Mouse (Mus musculus) liver, postnatal 0 days (tissue): Measurements from ENCODE around the gene Tbxas1. TPM values are rescaled to one million over a fixed set of nuclear protein-coding genes. Genes with fewer than 3 reads are reported as not detected.

ENCODE experiments used
- ATAC-seq: fragments of 200-750 bp; cut with Nextera tagmentation; 2 replicates; pipeline ENCODE4 v1.8.0; 2017; ENCODE audit warnings: mild to moderate bottlenecking, moderate library complexity
- DNase-seq: peaks from one replicate; pipeline ENCODE4 v3.0.0-alpha.2; 2016
- H3K27ac ChIP-seq: fragments of 300-500 bp; sonication (generic); 2 replicates; pipeline ENCODE4 v1.5.1; 2014; ENCODE audit warnings: antibody characterized with exemption, moderate library complexity, mild to moderate bottlenecking, low read depth
- H3K27me3 ChIP-seq: fragments of 300-500 bp; sonication (generic); 2 replicates; pipeline ENCODE4 v1.6.1; 2014; ENCODE audit warnings: low read length, control low read depth, mixed read lengths; ENCODE audit not compliant: insufficient read depth
- H3K36me3 ChIP-seq: fragments of 300-500 bp; sonication (generic); replicated peaks from 2 replicates; pipeline ENCODE4 v1.6.1; 2014; ENCODE audit warnings: mild to moderate bottlenecking, control low read depth, low read length, moderate library complexity, mixed read lengths; ENCODE audit not compliant: insufficient read depth
- H3K4me1 ChIP-seq: fragments of 300-500 bp; sonication (generic); 2 replicates; pipeline ENCODE4 v1.6.1; 2014; ENCODE audit warnings: antibody characterized with exemption, mild to moderate bottlenecking, control low read depth; ENCODE audit not compliant: insufficient read depth
- H3K4me2 ChIP-seq: fragments of 300-500 bp; sonication (generic); 2 replicates; pipeline ENCODE4 v1.6.1; 2014; ENCODE audit warnings: low read depth, mild to moderate bottlenecking, low read length, moderate library complexity, mixed read lengths
- H3K4me3 ChIP-seq: fragments of 300-500 bp; sonication (generic); 2 replicates; pipeline ENCODE4 v1.5.1; 2014; ENCODE audit warnings: low read depth, low read length
- H3K9ac ChIP-seq: fragments of 300-500 bp; sonication (generic); replicated peaks from 2 replicates; pipeline ENCODE4 v1.6.1; 2014; ENCODE audit warnings: mild to moderate bottlenecking, moderate library complexity
- H3K9me3 ChIP-seq: fragments of 300-500 bp; sonication (generic); 2 replicates; pipeline ENCODE4 v1.6.1; 2016; ENCODE audit warnings: mild to moderate bottlenecking, control low read depth, low read length, mixed read lengths
- CTCF ChIP-seq: sonication (generic); IDR thresholded peaks from 2 replicates; pipeline ENCODE4 v1.5.1; 2016; ENCODE audit warnings: antibody characterized with exemption, low read depth
- EP300 ChIP-seq: IDR thresholded peaks from 2 replicates; pipeline ENCODE4 v1.6.1; 2016; ENCODE audit warnings: antibody characterized with exemption, low read depth, mild to moderate bottlenecking
- WGBS: fragments of 180-500 bp; shearing (Covaris S2); extraction: QIAGEN DNeasy Blood & Tissue Kit; methylation state at CpG from one replicate; pipeline ENCODE4 v1.1.7; 2014; ENCODE audit not compliant: insufficient replicate concordance; 5-methylcytosine and 5-hydroxymethylcytosine counted together
- polyA plus RNA-seq: library from polyadenylated mRNA; unstranded; fragments of >200 nt; fragmentation: Nextera tagmentation; extraction: Ambion mirVana; gene quantifications from 2 replicates; pipeline ENCODE4 v1.2.1, GENCODE M21; 2015

Tbxas1 gene
- polyA plus RNA-seq, 1 experiment from 2014 or later: 10.3 TPM

- no peaks in the 10 kb centered on the region for H3K9me3 ChIP-seq
- no peaks in the 10 kb centered on the region for H3K36me3 ChIP-seq
- TF ChIP-seq EP300 (no peak), CTCF (no peak)
- 0 out of 2 replicates have a peak overlapping the region, but pooled peaks have one; percentile 8 for H3K27ac ChIP-seq
- peaks cover 8% of the 10 kb centered on the region for H3K4me1 ChIP-seq
- peak; percentile 29; the same call in 1 of the 2 replicates for ATAC-seq
- no peak overlapping the region for H3K4me3 ChIP-seq
- no peak for DNase-seq
- WGBS: 69% methylated on average over 12 of the region's 12 CpGs
- no peak overlapping the region for H3K4me2 ChIP-seq
- H3K9ac ChIP-seq: no peak overlapping the region
- H3K27me3 ChIP-seq: no peaks in the 10 kb centered on the region
These were observed 128.8 kb downstream of the Tbxas1 start for GRCm38 (mm10) chr6:39004003-39004473.

- Histone ChIP-seq H3K9me3 (no peaks in the 10 kb centered on the region), H3K4me2 (no peak overlapping the region), H3K36me3 (no peaks in the 10 kb centered on the region), H3K27me3 (no peaks in the 10 kb centered on the region), H3K27ac (no peak overlapping the region), H3K9ac (no peak overlapping the region), H3K4me3 (no peak overlapping the region), H3K4me1 (peaks cover 8% of the 10 kb centered on the region)
- ATAC-seq: no peak
- WGBS: 70% methylated on average over 20 of the region's 20 CpGs
- TF ChIP-seq EP300: no peak
- TF ChIP-seq CTCF: no peak
- DNase-seq: no peak
These were observed 130.2 kb downstream of the Tbxas1 start for GRCm38 (mm10) chr6:39005267-39005944.

DNA sequence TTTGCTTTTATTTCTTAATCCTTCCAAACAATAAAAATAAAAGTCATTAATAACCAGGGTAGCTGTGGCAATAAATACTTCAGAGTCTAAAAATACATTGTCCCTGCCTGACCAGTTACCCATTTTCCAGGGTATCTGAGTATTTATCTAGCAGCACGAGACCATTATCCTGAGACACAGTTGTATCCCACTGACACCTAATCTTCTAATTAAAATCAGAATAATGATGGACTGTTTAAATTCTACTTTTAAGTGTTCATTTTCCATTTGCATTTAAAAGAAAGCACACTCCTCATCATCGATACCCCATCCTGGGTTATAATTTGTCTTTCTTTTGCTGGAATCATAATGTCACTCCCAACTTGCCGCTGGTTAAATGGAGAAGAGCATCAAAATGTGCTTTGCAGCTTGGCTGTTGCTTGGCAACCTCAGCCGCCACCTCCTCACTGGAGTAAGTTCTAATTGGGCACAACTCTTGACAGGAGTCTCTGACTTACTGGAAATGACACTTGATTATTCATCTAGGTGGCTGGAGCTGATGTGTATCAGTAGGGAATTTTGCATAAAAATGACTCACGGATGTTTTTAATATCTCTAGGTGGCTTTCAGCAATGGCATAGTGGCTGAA is 130.9 kb downstream of the Tbxas1 start:
- no peak for TF ChIP-seq CTCF
- no peak for TF ChIP-seq EP300
- Histone ChIP-seq H3K9me3 (no peaks in the 10 kb centered on the region), H3K4me1 (peaks cover 8% of the 10 kb centered on the region), H3K27me3 (no peaks in the 10 kb centered on the region), H3K4me2 (no peak overlapping the region), H3K9ac (no peak overlapping the region), H3K4me3 (no peak overlapping the region), H3K27ac (no peak overlapping the region), H3K36me3 (no peaks in the 10 kb centered on the region)
- WGBS: 84% methylated on average over 5 of the region's 5 CpGs
- DNase-seq (no peak), ATAC-seq (no peak)

GRCm38 (mm10) chr6:39007223-39007622 is 132.0 kb downstream of the Tbxas1 start:
- peak; percentile 47 for DNase-seq
- TF ChIP-seq CTCF: no peak
- TF ChIP-seq EP300: no peak
- 42% methylated on average over 5 of the region's 5 CpGs for WGBS

GRCm38 (mm10) chr6:39008116-39008515 is 132.9 kb downstream of the Tbxas1 start:
- DNase-seq: no peak
- H3K4me2 ChIP-seq: no peak overlapping the region
- no peak overlapping the region for H3K9ac ChIP-seq
- TF ChIP-seq EP300 (no peak), CTCF (no peak)
- no peaks in the 10 kb centered on the region for H3K27me3 ChIP-seq
- peaks cover 5% of the 10 kb centered on the region for H3K9me3 ChIP-seq
- ATAC-seq: no peak
- WGBS: 53% methylated on average over 4 of the region's 4 CpGs
- H3K27ac ChIP-seq: no peak overlapping the region; the same call in 1 of the 2 replicates
- H3K36me3 ChIP-seq: no peaks in the 10 kb centered on the region
- H3K4me1 ChIP-seq: peaks cover 8% of the 10 kb centered on the region
- H3K4me3 ChIP-seq: no peak overlapping the region

More at GRCm38 (mm10) chr6:39007223-39007622, 132.0 kb downstream of the Tbxas1 start:
- Histone ChIP-seq H3K27me3 (no peaks in the 10 kb centered on the region), H3K27ac (peak overlapping the region; percentile 64), H3K9me3 (no peaks in the 10 kb centered on the region), H3K4me2 (no peak overlapping the region), H3K36me3 (no peaks in the 10 kb centered on the region), H3K4me1 (peaks cover 8% of the 10 kb centered on the region), H3K9ac (no peak overlapping the region), H3K4me3 (no peak overlapping the region)
- peak; percentile 38; the same call in 1 of the 2 replicates for ATAC-seq

DNA sequence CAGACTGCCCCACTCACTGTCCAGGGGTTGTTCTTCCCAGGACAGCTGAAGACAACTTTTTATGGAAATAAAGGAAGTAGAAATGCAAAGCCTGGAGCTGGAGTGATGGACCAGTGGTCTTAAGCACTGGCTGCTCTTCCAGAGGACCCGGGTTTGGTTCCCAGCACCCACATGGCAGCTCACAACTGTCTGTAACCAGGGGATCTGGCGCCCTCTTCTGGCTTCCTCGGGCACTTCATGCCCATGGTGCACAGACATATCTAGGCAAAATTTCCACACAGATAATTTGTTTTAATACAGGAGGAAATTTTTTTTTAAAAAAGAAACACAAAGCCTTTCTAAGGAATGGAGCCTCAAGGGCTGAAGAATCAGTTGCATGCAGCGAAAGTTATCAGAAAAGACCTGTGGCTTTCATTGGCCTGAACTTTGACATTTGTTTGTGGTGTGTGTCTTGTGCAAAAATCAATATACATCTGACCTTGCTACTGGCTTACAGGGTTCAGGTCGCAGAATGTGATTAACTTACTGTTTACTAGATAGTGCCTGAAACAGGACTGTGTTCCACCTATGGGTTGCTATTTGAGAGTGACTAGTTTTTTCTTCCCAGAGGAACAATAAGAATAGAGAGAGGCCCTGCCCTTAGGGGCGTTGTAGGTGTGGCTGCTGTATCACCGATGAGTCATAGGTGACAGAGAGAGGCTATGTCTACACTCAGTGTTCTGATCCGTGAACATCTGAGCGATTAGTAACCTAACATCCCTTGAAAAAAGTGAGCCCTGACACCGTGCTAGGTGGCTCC is 138.0 kb downstream of the Tbxas1 start:
- Histone ChIP-seq H3K9ac (no peak overlapping the region), H3K4me2 (no peak overlapping the region), H3K36me3 (no peaks in the 10 kb centered on the region), H3K9me3 (peaks cover 5% of the 10 kb centered on the region), H3K27ac (peak overlapping the region; percentile 85), H3K27me3 (no peaks in the 10 kb centered on the region), H3K4me1 (0 out of 2 replicates have a peak, but pooled peaks cover 3% of the 10 kb centered on the region), H3K4me3 (no peak overlapping the region)
- DNase-seq (no peak), ATAC-seq (peak; percentile 93)
- TF ChIP-seq CTCF (peak; percentile 45), EP300 (peak; percentile 24; the same call in 1 of the 2 replicates)
- WGBS: 75% methylated on average over 10 of the region's 10 CpGs
